Mouse (Mus musculus) erythroblast, embryonic 14.5 days (primary cell): ENCODE measurements around the gene Ncoa5.

ENCODE experiments used
- GATA1 ChIP-seq: IDR thresholded peaks from 2 replicates; pipeline ENCODE4 v1.6.1; 2012; ENCODE audit warnings: low read length, inconsistent platforms, mixed read lengths
- TAL1 ChIP-seq: IDR thresholded peaks from 3 replicates; pipeline ENCODE4 v1.6.1; 2012; ENCODE audit warnings: low read length, inconsistent platforms, mixed read lengths

DNA sequence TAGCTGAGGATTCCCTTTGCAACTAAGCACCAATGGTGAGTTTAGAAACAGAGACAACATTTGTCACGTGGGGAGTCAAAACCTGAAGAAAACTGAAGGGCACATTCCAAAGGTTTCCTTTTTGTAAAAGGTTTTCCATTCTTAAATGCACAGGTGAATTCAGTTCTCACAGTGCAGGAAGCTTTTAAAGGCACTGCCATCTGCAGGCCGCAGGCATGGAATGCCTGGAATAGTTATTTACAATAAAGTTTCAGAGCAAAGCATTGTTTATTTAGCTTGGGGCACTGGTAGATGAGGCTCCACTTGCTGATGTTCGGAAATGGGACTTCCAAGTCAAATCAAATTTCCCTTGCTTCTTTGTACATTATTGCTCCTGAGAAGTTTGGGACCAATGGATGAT is 2.1 kb downstream of the Ncoa5 start:
- TF ChIP-seq TAL1 (no peak), GATA1 (no peak)
